Mouse (Mus musculus): Measurements from ENCODE around the gene Stac2.

Gene Stac2

DNA sequence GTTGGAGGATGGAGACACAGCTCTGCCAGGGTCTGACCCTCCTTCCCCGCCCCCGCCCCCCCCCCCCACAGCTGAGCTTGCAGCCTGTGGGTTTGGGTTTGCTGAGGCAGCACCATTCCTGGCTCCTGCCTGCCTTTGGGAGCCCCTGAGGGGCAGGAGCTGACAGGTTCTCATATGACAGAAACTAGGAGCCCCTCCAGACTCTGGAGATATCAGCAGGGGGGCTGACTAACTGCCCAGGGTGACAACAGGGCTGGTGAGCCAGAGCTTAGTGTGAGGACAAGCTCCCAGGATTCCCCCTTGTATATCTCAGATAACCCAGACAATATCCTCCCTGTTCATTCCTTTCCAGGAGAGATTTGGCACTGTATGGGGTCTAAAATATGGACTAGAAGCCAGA, 2.3 kb downstream of the Stac2 start:
- DNase-seq (ENCODE audit: low spot score): no peak

DNA sequence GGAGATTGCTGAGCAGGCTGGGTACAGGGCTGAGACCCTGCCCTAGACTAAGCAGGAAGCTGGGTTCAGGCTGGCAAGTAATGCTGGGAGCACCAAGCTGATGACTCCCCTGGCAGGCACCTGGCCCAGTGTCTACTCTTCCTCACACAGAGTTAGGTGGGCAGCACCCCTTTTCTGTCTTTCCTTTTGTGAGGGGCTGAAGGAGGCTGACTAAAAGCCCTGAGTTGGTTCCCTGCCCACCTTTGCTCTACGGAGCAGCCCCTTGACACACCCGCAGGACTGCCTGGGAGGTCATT, 2.8 kb downstream of the Stac2 start:
- DNase-seq (ENCODE audit: low spot score): no peak

DNA sequence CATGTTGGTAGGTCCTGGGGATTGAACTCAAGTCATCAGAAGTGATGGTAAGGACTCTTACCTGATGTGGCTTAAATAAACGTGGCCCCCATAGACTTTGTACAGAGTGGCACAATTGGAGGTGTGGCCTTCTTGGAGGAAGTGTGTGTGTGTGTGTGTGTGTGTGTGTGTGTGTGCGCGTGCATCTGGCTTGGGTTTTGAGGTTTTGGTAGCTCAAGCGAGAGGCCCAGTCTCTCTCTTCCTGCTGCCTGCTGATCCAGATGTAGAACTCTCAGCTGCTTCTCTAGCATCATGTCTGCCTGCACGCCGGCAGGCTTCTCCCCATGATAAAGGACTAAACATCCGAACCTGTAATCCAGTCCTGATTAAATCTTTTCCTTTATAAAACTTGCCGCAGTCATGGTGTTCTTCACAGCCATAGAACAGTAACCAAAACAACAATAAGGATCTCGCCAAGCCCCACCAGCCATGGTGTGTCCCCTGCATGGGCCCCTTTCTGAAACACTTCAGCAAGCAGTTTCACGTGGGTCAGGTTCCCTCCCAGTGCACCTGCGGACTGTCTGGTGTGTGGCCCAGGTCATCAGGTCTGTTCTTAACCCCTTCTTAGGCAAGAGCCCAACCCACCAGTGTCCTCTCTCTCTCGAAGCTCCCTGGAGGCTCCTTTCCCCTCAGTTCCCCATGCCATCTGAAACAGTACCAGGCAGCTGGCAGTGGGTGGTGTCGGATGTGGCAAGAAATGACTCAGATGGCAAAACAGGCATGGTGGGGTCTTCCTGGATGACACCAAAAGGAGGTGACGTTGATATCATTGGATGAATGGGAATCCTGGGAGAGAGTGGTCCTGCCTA, 3.4 kb downstream of the Stac2 start:
- no peak for DNase-seq (ENCODE audit: low spot score)

DNA sequence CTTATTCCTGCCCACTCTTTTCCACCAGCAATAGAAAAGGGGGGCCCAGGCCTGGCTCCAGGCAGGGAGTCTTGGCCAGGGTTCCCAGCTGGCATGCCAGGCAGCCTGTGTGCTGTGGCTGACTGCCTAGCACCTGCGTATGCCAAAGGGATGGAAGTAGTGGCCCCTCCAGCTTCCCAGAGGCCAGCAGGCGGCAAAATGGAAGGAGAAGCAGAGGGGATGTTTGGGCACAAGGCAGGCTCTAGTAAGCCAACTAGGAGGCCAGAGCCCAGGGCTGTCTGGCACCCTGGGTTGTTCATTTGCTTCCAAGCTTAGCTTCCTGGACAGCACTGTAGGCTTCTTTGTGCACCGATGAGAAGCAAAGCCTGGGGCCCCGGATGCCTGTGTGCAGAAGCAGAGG, 5.5 kb downstream of the Stac2 start:
- DNase-seq (ENCODE audit: low spot score): no peak

DNA sequence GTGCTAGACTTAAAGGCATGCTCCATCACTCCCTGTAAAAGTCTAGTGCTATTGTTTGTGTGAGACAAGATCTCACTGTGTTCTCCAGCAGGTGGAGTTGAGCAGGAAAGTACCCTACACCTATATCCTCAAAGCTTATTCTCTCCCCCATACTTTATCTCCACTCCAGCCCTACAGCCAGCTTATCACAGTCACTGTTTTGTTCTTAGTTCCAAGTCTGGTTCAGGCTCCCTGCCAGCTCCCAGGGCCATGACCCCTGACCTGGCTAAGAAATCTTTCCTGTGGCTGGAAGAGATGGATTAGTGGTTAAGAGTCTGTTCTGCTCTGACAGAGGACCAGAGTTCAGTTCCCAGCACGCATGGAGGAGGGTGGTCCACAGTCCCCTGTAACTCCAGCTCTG, 6.8 kb downstream of the Stac2 start:
- peak; percentile 71 for DNase-seq (ENCODE audit: low spot score)

DNA sequence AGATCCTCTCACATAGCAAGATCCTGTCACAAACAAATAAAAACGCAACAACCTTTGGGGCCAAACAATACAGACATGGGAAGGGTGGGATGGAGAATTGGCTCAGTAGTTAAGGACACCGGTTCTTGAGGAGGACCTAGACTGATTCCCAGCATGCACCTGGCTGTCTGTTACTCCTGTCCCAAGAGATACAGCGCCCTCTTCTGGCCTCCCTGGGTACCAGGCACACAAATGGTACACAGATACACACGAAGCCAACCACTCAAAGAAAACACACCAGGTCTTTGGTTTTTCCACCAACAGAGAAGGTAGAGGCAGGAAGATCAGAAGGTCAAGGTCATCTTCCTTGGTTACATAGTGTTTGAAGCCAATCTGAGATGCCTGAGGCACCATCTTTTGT, 7.7 kb downstream of the Stac2 start:
- no peak for DNase-seq (ENCODE audit: low spot score)

DNA sequence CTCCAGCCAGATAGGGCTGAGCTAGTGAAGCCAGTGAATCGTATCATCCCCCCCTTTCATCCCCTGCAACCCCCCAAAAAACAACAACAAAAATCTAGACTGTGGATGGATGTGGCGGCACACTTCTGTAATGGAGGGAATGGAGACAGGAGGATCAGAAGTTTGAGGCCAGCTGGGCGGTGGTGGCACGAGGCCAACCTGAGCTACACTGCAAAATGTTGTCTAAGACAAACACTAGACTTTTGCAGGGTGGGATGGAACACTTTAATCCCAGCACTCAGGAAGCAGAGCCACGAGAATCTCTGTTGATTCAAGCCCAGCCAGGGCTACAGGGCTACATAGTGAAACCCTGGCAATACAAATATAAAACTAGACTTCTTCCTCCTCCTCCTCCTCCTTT, 9.2 kb downstream of the Stac2 start:
- DNase-seq (ENCODE audit: low spot score): no peak

DNA sequence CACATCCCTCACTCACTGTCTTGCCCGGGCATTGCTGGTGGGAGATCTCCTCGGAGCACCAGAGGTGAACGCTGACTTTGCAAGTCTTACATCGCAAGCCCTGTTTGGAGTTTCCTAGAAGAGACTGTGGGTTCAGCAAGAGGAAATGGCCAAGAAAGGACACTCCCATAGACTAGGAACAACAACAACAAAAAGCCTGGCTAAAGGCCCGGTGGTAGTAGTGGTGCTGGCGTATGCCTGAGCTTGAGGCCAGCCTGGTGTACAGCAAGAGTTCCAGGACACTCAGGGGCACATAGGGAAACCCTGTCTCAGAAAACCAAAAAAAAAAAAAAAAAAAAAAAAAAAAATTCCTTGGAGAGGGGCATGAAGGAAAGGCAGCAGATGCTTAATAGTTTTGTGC, 10.5 kb downstream of the Stac2 start:
- DNase-seq (ENCODE audit: low spot score): no peak

DNA sequence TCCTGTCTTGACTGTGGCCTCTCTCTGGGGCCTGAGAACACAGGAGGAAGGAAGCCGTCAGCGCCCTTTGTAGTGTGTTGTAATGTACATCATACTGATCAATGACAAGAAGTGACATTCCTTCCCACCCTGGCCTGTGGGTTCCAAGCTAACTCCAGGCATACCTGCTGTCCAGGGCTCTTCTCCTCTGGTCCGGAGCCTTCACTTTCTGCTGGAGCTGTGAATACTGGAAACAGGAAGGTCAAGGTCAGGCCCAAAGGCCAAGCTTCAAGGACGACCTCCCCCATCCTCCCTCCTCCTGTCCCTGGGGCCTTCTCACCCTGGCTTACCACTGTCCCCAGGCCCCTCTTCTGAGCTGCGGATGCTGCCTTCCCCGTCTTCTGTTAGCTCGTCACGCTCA, 12.3 kb downstream of the Stac2 start:
- no peak for DNase-seq (ENCODE audit: low spot score)

DNA sequence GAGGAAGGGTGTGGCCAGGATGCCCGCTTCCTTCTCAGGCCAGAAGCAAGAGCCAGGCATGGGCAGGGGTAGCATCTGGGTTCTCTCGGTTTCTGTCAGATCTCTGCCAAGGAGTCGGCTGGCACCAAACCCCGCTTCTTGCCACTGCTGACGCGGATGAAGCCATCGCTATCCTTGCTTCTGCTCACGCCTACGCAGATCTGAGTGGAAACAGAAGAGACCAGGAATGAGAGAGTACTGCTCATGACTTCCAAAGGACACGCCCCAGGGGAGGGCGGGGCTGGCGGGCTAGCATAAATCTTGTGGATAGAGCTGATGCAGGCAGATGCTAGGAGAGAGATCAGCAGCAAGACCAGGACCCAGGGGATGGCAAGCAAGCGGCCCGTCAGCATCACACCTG, 15.4 kb downstream of the Stac2 start:
- DNase-seq (ENCODE audit: low spot score): no peak

DNA sequence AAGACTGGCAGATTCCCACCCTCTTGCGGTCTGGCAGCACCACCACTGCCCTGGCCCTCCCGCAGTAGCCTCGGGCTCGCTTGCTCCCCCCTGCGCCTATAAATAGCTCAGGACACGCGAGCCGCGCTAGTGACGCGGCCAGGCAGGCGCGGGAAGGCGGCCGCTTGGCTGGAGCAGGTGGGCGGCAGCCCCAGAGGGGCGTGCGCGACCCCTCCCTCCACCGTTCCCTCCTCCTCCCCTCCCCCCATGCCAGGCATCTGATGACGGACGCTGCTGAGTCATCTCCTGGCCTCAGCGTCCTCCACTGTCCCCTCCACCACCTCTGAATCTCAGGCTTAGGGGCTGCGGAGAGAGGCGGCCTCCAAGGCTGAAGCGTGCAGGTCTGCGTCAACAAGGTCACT, 17.3 kb downstream of the Stac2 start:
- DNase-seq (ENCODE audit: low spot score): peak; percentile 46

DNA sequence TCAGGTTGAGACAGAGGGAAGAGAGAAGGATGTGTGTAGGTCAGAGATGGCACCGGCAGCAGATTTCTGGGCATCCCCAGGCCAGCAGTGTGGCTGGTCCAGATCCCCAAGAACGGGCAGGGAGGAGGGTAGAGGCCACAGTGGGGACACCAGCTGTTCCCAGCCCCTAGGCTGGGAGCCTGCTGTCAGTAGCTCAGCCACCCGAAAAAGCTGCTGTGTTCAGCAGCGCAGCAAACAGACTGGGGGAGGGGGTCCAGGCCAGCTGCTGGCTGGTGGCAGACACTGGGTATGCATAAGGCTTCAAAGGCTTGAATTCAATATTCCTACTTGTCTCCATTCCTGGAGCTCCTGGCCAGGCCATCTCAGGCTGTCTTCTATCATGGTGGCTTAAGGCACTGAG, 18.4 kb downstream of the Stac2 start:
- DNase-seq (ENCODE audit: low spot score): no peak

DNA sequence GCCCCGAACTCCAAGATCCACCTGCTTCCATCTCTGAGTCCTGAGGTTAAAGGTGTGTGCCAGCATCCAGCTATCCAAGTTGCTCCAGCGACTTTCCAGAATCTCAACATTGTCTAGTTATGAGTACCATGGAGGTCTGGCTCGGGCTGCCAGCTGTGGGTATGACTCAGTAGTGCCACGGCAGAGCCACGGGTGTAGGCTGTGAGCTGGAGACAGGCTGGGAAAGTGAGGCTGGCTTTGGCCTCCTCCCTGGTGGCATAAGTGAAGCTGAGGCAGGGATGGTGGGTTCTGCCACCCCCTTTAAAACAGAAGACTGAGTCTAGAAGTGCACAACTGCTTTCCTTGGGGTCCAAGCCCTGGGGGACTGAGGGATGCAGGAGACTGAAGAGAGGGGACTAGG, 19.2 kb downstream of the Stac2 start:
- DNase-seq (ENCODE audit: low spot score): no peak

DNA sequence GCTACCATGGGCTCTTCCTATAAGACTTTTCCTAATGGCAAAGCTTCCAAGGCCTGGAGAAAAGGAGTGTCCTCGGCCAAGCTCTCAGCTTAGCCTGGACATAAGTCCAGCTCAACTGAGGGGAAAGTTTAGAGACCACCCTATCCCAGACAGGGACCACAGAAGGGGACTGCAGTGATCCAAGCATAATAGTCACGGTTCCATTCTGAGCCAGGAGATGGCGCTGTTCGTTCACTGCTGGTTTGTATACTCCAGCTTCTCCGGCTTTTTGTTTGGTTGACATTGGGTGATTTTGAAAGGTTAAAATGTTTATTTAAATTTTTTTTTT, 21.9 kb downstream of the Stac2 start:
- DNase-seq (ENCODE audit: low spot score): peak; percentile 48

DNA sequence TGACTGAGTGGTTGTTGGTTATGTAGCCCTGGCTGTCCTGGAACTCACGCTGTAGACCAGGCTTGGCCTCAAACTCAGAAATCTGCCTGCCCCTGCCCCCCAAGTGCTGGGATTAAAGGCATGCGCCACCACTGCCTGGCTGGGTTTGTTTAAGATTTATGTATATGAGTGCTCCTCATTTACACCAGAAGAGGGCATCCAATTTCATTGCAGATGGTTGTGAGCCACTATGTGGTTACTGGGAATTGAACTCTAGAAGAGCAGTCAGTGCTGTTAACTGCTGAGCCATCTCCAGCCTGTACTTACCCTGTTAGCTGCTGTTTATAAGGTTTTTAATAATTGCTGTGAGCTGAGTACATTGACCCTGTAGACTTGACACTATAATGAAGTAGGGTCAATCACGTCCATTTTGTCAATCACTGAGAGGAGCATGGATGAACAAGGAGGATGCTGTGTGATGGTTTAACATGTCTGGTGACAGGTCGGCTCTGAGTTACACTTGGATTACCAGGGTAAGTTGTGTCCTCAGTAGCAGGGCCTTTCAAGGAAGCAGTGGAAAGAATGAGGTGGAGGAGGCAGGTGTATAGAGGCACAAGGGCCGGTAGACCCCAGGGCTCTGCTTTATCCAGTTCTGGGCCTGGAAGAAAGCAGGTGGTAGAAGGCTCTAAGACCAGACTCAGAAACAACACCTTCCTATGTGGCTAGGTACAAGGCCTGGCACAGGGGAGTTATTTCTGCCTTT, 22.4 kb downstream of the Stac2 start:
- no peak for DNase-seq (ENCODE audit: low spot score)

DNA sequence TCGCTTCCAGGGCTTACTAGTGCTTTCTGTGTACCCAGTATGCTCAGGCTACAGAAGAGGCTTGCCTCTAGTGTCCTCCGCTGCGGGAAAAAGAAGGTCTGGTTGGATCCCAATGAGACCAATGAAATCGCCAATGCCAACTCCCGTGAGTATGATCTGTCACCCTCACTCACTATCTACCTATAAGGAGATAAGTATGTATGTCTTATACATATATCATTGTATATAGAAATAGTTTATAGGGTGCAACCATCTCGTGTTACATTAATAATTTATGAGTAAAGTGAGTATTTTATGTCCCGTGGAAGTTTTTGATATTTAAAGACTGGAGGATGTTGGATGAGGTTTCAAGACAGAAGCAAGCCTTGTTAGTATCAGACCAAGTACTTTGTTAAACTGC, 25.5 kb downstream of the Stac2 start:
- DNase-seq (ENCODE audit: low spot score): no peak

DNA sequence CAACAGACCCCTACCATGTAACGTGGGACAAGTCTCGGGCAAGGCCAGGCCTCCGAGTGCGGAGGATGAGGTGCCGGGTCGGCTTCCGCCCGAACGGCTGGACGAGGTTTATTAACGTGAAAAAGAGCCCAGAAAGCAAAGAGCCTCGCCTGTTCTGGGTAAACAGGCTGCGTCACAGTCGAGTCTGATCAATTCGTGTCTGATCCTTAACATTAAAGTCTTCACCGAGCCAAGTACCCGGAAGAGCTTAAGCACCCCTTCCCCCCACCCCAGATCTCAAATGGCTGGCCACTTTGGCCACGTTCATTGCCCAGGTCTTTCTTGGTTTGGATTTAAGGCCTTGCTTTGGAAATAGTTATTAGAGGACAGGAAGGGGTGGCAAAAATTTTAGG, 26.0 kb downstream of the Stac2 start:
- DNase-seq (ENCODE audit: low spot score): no peak

DNA sequence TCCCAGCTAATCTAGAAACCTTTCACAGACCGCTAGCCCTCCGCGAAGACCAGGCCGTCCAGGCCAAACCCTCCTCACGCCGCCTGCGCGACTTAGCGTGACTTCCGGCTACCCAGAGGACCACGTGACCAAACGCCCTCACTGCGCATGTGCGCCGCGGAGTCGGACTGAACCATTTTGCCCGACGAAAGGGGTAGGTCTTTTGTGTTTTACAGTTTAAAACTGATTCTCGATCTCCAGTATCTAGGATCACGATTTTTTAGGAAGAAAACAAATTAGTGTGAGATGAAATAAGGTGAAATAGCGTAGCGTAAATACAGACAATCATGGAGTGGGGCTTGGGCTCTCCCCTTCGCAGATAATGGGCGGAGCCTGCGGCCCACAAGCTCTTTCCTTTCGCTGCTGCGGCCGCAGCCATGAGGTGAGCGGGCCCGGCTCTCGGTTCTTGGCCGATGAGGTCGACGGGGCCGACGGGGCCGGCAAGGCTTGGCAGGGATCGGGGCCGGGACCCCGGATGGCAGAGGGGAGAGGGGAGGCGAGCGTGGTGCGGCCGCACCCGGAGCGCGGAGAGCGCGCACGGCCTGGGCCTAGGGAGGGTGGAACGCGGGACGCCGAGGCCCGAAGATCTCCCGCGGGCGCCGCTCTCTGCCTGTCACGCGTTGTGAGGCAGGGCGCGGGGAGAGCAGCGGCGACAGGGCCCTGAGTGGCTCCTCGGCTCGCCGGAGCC, 26.5 kb downstream of the Stac2 start, which contains the start of gene Rpl19:
Gene Rpl19 (plus strand): TSS at position 141 of the 727 bp plus-strand sequence.
- DNase-seq (ENCODE audit: low spot score): peak; percentile 93

DNA sequence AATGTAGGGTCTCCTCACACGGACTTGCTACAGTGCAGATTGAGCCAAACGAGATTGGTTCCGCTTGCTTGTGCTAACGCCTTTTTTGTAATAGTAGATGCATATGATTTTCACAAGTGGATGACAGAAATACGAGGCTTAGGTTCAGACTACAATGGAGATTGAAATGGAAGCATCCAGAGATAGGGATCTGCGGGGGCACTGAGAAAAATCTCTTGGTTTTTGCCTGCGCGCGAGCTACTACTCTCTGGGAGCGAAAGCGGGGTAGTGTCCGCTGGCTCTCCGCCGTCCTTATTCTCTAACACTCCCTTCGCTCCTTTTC, 27.1 kb downstream of the Stac2 start:
- DNase-seq (ENCODE audit: low spot score): no peak

DNA sequence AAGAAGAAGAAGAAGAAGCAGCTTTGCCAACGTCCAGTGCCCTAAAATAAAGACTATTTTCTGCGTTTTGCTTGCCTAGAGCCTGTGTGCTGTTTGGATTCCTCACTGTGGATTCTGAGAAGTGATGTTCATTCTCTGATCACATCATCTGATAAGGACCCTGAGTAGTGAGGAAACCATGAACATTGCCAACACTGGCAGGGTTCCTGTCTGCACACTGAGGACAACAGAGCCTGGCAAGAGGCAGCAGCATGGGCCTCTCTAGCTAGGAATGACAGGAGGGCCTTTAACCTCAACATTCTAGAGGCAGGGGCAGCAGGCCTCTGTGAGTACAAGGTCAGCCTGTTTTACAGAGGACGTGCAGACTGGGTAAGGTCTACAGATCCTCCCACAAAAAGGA, 28.7 kb downstream of the Stac2 start:
- DNase-seq (ENCODE audit: low spot score): no peak

DNA sequence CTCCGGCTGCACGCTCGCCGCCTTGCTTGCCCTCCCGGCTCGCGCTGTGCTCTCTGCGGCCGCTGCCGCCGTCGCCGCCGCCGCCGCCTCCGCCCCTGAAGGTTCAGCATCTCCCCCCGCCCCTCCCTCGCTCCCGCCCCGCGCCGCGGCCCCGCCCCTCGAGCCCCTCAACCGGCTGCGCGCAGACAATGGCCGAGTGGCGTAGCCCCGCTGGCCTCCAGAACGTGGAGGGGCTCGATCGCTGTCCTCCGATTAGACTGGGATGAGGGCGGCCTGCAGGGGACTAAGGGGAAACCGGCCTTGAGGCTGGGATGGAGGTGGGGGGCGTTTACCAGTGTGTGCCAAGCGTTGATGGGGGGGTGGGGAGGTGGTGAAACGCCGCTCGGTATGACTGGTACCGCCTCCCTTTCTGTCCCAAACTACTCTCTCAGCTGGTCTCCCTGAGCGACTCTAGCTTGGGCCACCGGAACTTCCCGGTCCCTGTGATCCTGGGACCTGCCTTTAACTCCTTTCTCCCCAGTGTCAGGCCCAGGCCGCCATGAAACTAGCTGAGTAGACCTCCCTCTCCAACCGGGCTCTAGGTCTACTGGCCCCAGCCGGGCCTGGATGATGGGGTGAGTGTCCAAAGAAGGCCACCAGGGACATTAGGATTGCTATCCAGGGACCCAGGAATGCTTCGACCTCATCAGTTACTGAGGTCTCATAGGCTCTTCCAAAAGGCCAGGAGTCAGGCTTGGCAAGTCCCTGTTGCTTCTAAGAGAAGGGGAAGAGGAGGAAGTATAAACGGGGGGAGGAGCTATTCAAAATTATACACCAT, 30.5 kb downstream of the Stac2 start, which contains the start of gene Cacnb1:
Gene Cacnb1 (minus strand): TSS at position 480 of the 817 bp plus-strand sequence.
- peak; percentile 51 for DNase-seq (ENCODE audit: low spot score)

DNA sequence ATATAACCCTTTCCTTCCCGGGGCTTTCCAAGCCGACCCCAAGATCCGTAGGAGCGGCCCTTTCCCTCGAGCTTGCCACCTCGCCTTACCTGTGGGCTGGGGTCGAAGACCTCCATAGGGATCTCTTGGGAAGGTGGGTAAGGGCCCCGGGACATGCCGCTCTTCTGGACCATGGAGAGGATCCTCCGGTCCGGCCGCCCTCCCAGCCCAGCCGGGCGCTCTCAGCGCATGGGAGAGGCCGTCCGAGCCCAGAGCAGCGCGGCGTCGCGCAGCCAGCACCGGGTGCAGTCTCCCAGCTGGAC, 31.1 kb downstream of the Stac2 start:
- DNase-seq (ENCODE audit: low spot score): no peak
